Mouse (Mus musculus): ENCODE measurements around the gene Pde8b. TPM values are rescaled to one million over a fixed set of nuclear protein-coding genes. Genes with fewer than 3 reads are reported as not detected.

The Pde8b gene
- polyA plus RNA-seq, 1 experiment from 2014 or later, result 0.52 TPM

DNA sequence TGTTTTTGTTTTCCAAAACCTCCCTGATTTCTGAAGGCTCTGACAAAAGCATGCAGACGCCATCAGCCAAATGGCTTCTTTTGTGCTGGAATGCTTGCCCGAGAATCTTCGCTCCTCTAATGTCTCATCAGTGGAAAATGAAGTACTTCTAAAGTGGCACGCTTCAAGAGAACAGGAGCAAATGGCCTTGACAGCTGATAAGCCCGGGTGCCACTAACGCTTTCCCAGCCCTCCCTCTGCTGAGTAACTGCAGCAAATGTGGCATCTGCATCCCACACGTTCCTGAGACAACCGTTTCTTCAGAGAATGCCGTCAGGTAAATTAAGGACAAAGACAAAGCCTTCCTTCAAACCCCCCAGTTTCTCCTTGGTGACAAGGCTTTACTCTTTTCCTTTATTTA lies 72.8 kb downstream of the Pde8b start:
- H3K9ac ChIP-seq, result no peak overlapping the region
- no peaks in the 10 kb centered on the region for H3K9me3 ChIP-seq (replicated peaks)
- no peaks in the 10 kb centered on the region for H3K4me1 ChIP-seq
- no peak overlapping the region for H3K27ac ChIP-seq
- H3K27me3 ChIP-seq (replicated peaks), result no peaks in the 10 kb centered on the region
- no peak overlapping the region for H3K4me3 ChIP-seq
- H3K36me3 ChIP-seq, result no peaks in the 10 kb centered on the region
- H3K4me2 ChIP-seq, result no peak overlapping the region
- WGBS (ENCODE audit: insufficient replicate concordance), result 24% methylated on average over 9 of the region's 9 CpGs
- ATAC-seq, result no peak

DNA sequence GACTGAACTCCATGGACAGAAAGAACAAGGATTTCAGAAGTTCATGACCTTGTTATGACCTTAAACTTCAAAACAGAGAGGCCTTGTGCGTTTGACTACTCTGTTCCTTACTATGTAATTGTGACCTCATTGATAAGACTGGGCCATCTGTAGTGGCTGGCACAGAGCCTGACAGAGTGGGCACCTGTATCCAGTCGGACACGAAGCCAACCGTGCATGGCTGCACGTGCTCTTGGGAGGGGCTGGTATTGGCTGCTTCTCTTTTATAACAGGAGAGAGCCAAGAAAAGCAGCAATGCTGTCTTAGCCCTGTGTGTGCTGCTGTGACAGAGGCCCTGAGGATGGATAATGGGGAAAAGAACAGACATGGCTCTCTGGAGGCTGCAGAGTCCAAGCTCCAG lies 73.7 kb downstream of the Pde8b start:
- 70% methylated on average over 5 of the region's 5 CpGs for WGBS (ENCODE audit: insufficient replicate concordance)
- no peaks in the 10 kb centered on the region for H3K27me3 ChIP-seq (replicated peaks)
- H3K4me2 ChIP-seq, result no peak overlapping the region
- no peaks in the 10 kb centered on the region for H3K4me1 ChIP-seq
- no peak overlapping the region for H3K9ac ChIP-seq
- no peaks in the 10 kb centered on the region for H3K9me3 ChIP-seq (replicated peaks)
- no peaks in the 10 kb centered on the region for H3K36me3 ChIP-seq
- ATAC-seq, result no peak
- no peak overlapping the region for H3K4me3 ChIP-seq
- no peak overlapping the region for H3K27ac ChIP-seq

DNA sequence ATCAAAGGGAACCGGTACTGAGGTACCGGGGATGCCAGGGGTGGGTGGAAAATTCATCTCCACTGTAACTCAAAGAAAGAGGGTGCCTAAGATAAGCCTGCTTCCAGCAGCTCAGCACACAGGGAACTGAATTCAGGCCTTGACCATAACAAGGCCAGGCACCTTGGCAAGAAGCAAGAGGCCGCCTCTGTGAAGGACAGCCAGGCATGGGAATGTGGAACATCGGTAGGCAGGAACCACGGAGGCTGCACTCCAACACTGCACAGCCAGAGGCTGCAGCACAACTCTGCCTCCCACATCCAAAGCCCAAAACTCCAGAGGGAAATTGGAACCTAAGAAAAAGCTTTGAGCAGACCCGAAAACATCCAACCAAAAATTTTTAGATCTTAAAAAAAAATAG lies 75.9 kb downstream of the Pde8b start:
- Histone ChIP-seq H3K27me3 (replicated peaks) (no peaks in the 10 kb centered on the region), H3K9ac (no peak overlapping the region), H3K36me3 (no peaks in the 10 kb centered on the region), H3K4me3 (no peak overlapping the region), H3K4me2 (no peak overlapping the region), H3K4me1 (no peaks in the 10 kb centered on the region), H3K9me3 (replicated peaks) (no peaks in the 10 kb centered on the region), H3K27ac (no peak overlapping the region)
- ATAC-seq, result no peak
- 65% methylated on average over 6 of the region's 6 CpGs for WGBS (ENCODE audit: insufficient replicate concordance)

DNA sequence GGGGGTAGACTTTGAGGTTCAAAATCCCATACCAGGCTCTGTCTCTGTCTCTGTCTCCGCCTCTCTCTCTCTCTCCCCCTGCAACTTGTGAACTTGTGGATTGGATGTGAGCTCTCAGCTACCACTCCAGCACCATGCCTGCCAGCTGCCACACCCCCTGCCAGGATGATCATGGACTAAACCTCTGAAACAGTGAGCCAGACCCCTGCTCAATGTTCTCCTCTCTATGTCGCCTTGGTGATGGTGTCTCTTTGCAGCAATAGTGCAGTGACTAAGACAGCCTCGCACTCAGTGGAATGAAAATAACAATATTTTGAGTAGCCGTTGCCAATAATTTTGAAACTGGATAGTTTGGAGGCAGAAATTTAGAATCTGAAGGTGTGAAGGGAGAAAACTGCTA lies 77.8 kb downstream of the Pde8b start:
- ATAC-seq, result no peak
- no peak overlapping the region for H3K27ac ChIP-seq
- H3K4me1 ChIP-seq, result no peaks in the 10 kb centered on the region
- H3K36me3 ChIP-seq, result no peaks in the 10 kb centered on the region
- no peak overlapping the region for H3K9ac ChIP-seq
- H3K4me3 ChIP-seq, result no peak overlapping the region
- no peaks in the 10 kb centered on the region for H3K27me3 ChIP-seq (replicated peaks)
- no peaks in the 10 kb centered on the region for H3K9me3 ChIP-seq (replicated peaks)
- no peak overlapping the region for H3K4me2 ChIP-seq
- WGBS (ENCODE audit: insufficient replicate concordance), result 71% methylated on average over 4 of the region's 4 CpGs

DNA sequence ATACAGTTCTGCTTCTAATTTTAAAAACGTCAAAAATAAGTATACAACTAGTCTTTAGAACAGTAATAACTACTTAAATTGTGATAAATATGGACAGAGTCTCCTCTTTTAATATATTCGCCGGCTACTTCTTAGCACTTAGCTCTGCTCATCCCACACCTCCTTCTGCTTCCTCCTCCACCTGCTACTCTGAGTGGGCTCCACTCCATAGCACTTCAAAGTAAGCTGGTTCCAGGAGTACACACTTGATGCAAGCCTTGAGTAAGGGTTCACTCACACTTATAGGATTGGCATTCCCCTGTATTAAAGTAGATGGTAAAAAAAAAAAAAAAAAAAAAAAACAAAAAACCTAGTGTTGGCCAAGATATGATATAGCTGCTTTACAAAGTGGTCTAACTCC lies 89.9 kb downstream of the Pde8b start:
- no peaks in the 10 kb centered on the region for H3K27me3 ChIP-seq (replicated peaks)
- H3K9ac ChIP-seq, result no peak overlapping the region
- no peak overlapping the region for H3K4me3 ChIP-seq
- no peak overlapping the region for H3K4me2 ChIP-seq
- no peak for ATAC-seq
- H3K36me3 ChIP-seq, result no peaks in the 10 kb centered on the region
- no peak overlapping the region for H3K27ac ChIP-seq
- no peaks in the 10 kb centered on the region for H3K9me3 ChIP-seq (replicated peaks)
- whole genome bisulfite sequencing (ENCODE audit: insufficient replicate concordance), result 75% methylated on average over 3 of the region's 3 CpGs
- H3K4me1 ChIP-seq, result no peaks in the 10 kb centered on the region

DNA sequence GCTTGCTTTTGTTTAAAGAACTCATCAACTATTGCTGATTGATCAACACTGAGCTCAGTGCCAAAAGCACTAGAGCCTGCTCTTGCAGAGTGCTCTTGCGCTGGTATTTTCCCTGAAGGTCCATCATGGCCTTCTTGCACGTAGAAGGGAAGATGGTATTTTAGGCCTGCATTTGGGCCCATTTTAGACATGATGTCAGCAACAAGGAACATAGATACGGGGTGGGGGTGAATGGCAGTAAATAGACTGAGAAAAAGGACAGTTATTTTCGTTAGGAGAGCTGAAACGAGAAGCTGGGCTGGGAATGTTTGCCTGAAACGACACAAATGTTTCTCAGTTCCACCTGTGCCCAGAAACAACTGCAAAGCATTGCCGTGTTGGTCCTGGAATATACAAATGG lies 91.2 kb downstream of the Pde8b start:
- H3K4me1 ChIP-seq, result no peaks in the 10 kb centered on the region
- no peak overlapping the region for H3K4me3 ChIP-seq
- 66% methylated on average over 7 of the region's 7 CpGs for WGBS (ENCODE audit: insufficient replicate concordance)
- no peak overlapping the region for H3K27ac ChIP-seq
- H3K36me3 ChIP-seq, result no peaks in the 10 kb centered on the region
- H3K27me3 ChIP-seq (replicated peaks), result no peaks in the 10 kb centered on the region
- no peak for ATAC-seq
- H3K9me3 ChIP-seq (replicated peaks), result no peaks in the 10 kb centered on the region
- no peak overlapping the region for H3K4me2 ChIP-seq
- no peak overlapping the region for H3K9ac ChIP-seq

DNA sequence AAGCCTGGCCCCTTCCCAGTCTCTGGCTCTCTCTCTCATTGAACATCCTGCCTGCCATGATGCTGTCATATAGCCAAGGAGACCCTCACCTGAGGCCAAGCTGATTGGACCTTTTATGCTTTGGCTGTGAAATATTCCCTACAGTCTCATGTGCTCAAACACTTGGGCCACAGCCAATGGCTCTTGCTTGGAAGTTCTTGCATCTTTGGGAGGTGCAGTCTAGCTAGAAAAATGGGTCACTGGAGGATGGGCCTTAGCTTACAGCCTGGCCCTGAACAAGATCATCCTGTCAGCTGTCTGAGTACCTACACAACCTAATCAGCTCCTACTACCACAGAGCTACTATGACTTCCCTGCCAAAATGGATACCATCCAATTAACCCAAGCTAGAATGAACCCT lies 105.4 kb downstream of the Pde8b start:
- ATAC-seq, result no peak
- H3K27ac ChIP-seq, result no peak overlapping the region
- no peak overlapping the region for H3K9ac ChIP-seq
- H3K9me3 ChIP-seq (replicated peaks), result no peaks in the 10 kb centered on the region
- no peaks in the 10 kb centered on the region for H3K27me3 ChIP-seq (replicated peaks)
- no peaks in the 10 kb centered on the region for H3K36me3 ChIP-seq
- no peak overlapping the region for H3K4me2 ChIP-seq
- H3K4me3 ChIP-seq, result no peak overlapping the region
- H3K4me1 ChIP-seq, result no peaks in the 10 kb centered on the region

DNA sequence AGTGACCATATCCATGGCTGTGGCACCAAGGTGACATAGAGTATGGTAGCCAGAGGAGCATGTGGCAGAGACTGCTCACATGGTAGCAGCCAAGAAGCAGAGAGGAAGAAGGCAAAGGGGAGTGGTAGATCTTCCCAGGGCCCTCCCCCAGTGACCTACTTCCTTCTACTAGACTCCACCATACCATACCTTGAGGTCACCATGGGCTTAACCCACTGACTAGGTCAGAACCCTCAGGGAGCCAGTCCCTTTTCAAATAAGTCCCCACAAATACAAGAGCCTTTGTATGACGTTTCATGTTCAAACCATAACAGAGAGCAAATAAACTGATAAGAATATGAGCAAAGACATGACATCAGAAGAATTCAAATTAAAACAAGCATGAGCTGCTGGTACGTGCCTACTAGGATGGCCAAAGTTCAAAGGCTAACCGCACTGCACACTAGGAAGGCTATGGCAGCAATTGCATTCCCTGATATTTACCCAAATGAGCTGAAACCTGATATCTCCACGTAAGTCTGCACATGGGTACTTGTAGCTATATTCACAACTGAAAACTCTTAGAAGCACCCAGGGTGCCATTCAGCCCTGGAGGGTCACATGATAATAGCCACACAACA lies 109.6 kb downstream of the Pde8b start:
- WGBS (ENCODE audit: insufficient replicate concordance), result 68% methylated on average over 4 of the region's 4 CpGs
- Histone ChIP-seq H3K9ac (no peak overlapping the region), H3K4me1 (no peaks in the 10 kb centered on the region), H3K4me3 (no peak overlapping the region), H3K9me3 (replicated peaks) (no peaks in the 10 kb centered on the region), H3K27me3 (replicated peaks) (no peaks in the 10 kb centered on the region), H3K4me2 (no peak overlapping the region), H3K36me3 (no peaks in the 10 kb centered on the region), H3K27ac (no peak overlapping the region)
- ATAC-seq, result no peak

DNA sequence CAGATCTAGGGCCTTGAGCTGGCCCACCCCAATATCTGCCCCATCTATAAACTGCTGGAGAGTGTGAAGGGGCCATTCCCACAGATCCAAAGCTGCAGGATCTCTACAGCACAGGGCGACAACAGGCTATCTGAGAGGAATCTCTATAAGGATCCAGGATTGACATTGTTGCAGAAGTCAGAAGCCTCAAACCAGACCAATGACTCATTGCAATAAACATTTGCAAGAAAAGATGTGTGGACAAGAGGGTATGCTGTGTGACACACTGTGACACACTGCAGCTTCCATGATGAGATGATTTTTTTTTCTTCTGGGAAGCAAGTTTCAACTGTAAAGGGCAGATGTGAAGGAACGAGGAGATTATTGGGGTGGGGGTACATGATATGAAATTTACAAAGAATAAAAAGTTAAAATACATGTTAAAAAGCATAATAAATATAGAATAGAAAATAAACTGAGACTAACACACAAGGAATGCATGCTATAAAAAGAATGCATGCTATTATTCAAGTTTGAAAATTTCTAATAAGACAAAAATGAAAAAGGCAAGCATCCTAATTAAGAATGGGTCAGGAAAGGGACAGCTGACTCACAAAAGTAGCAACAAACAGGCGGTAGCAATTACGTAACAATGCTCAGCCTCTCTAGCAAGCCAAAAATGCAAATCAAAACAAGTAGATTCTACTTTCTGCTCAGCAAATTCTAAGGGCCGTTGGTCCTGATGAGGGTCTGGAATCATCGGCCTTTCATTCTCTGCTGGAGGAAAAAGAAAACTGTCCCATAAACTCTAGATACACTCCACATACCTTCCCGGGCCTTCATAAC lies 114.6 kb downstream of the Pde8b start:
- no peak overlapping the region for H3K9ac ChIP-seq
- no peaks in the 10 kb centered on the region for H3K27me3 ChIP-seq (replicated peaks)
- no peaks in the 10 kb centered on the region for H3K4me1 ChIP-seq
- no peak overlapping the region for H3K27ac ChIP-seq
- WGBS (ENCODE audit: insufficient replicate concordance), result 67% methylated on average over 7 of the region's 7 CpGs
- H3K36me3 ChIP-seq, result no peaks in the 10 kb centered on the region
- H3K4me2 ChIP-seq, result no peak overlapping the region
- no peak for ATAC-seq
- no peaks in the 10 kb centered on the region for H3K9me3 ChIP-seq (replicated peaks)
- no peak overlapping the region for H3K4me3 ChIP-seq

DNA sequence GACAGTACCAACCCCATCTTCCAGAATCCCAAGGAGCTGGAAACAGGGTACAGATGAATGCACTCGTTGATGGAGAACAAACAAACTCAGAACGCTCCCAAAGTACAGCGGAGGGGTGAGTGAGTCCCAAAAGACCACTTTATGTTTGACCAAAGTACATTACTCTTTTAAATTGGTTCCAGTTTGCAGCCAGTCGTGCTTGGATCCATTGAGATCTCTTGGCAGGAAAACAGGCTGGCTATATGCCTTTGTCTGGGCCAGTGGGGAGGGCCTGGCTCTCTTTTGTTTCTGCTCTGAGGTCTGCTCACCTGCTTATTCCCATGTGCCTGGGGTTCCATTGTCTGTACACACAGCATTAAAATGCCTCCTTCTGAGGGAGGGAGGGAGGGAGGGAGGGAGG lies 118.3 kb downstream of the Pde8b start:
- Histone ChIP-seq H3K9me3 (replicated peaks) (no peaks in the 10 kb centered on the region), H3K27ac (no peak overlapping the region), H3K9ac (no peak overlapping the region), H3K4me3 (no peak overlapping the region), H3K36me3 (no peaks in the 10 kb centered on the region), H3K27me3 (replicated peaks) (no peaks in the 10 kb centered on the region), H3K4me1 (no peaks in the 10 kb centered on the region), H3K4me2 (no peak overlapping the region)
- no peak for ATAC-seq
- 58% methylated on average over 4 of the region's 4 CpGs for WGBS (ENCODE audit: insufficient replicate concordance)

DNA sequence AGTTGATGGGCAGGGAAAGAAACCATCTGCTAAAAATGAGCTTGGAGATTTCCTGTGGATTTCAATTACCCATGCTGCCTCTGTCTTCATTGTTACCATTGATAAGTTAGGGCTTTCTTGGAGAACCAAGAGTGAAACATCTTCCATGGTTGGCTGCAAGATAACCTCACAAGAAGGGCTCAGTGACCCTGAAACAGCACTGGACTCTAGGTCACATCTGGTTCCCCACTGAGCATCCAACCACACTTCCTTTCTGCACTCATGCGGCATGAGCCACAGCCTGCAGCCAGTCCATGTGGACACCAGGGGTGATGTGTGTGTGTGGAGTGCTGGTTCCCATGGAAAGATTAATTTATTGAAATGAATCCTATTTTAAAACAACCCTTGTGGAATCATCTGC lies 119.1 kb downstream of the Pde8b start:
- ATAC-seq, result no peak
- 54% methylated on average over 1 of the region's 1 CpGs for WGBS (ENCODE audit: insufficient replicate concordance)
- H3K4me2 ChIP-seq, result no peak overlapping the region

DNA sequence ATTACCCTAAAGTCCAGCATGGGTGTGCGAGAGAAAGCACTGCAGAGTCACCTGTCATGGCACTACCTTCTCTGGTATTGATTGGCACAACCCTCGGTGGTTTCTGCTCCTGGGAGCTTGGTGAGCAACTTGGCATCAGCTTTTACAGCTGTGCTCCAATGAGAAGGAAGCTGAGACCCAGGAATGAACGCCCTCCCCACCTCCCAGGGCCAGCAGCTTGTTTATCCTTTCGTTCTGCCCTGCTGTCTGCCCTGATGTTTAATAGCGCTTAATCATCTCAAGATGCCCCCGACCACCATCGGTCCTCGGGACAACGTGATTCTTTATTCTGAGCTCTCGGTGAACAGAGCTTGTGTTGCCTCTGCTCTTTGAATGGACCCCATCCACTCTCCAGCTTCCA lies 122.8 kb downstream of the Pde8b start:
- no peak overlapping the region for H3K9ac ChIP-seq
- no peak overlapping the region for H3K4me3 ChIP-seq
- H3K4me1 ChIP-seq, result no peaks in the 10 kb centered on the region
- no peaks in the 10 kb centered on the region for H3K27me3 ChIP-seq (replicated peaks)
- no peak for ATAC-seq
- no peaks in the 10 kb centered on the region for H3K36me3 ChIP-seq
- no peak overlapping the region for H3K4me2 ChIP-seq
- 69% methylated on average over 10 of the region's 10 CpGs for WGBS (ENCODE audit: insufficient replicate concordance)
- H3K9me3 ChIP-seq (replicated peaks), result no peaks in the 10 kb centered on the region
- no peak overlapping the region for H3K27ac ChIP-seq

More for the DNA sequence above, 119.1 kb downstream of the Pde8b start:
- Histone ChIP-seq H3K27ac (no peak overlapping the region), H3K9ac (no peak overlapping the region), H3K4me3 (no peak overlapping the region), H3K36me3 (no peaks in the 10 kb centered on the region), H3K4me1 (no peaks in the 10 kb centered on the region), H3K27me3 (replicated peaks) (no peaks in the 10 kb centered on the region), H3K9me3 (replicated peaks) (no peaks in the 10 kb centered on the region)

DNA sequence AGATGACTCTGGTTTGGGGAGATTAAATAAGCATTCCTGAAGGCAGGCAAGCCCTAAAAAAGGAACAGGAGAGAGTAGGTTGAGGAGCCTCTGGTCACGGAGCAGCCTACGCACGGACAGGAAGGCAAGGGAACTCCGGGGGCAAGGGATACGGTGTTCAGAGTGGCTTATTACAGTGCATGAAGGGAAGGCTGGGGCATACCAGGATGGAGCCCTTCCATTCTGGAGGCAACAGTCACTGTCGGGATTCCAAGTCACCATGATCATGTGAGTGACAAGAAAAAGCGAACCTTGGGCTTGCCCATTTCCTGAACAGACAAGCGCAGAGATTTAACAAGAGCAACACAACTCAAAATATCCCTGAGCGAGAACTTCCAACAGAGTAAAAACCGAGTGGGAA lies 123.3 kb downstream of the Pde8b start:
- WGBS (ENCODE audit: insufficient replicate concordance), result 72% methylated on average over 10 of the region's 10 CpGs
- H3K4me1 ChIP-seq, result no peaks in the 10 kb centered on the region
- no peak overlapping the region for H3K27ac ChIP-seq
- H3K36me3 ChIP-seq, result no peaks in the 10 kb centered on the region
- no peak for ATAC-seq
- H3K27me3 ChIP-seq (replicated peaks), result no peaks in the 10 kb centered on the region
- no peak overlapping the region for H3K4me2 ChIP-seq
- no peak overlapping the region for H3K9ac ChIP-seq
- H3K9me3 ChIP-seq (replicated peaks), result no peaks in the 10 kb centered on the region
- no peak overlapping the region for H3K4me3 ChIP-seq

Measured in liver, embryonic 12.5 days (tissue).